Mouse (Mus musculus) heart, postnatal 10 days (tissue): Measurements from ENCODE around the gene Hydin. TPM values are rescaled to one million over a fixed set of nuclear protein-coding genes. Genes with fewer than 3 reads are reported as not detected.

Source experiments
- DNase-seq, 2 experiments: peaks; one replicate each; pipeline ENCODE4 v3.0.0; 2021
- intact Hi-C: fragments of 180-260 bp; cut with DNase I; formaldehyde crosslinking; loops from one replicate; pipeline ENCODE4 v1.15.1; 2025
- total RNA-seq, 2 experiments: library from RNA; stranded (reverse); gene quantifications; 2 replicates each; pipeline ENCODE4 v1.2.3; 2021

The Hydin gene
- total RNA-seq, 2 experiments from 2014 or later, result 0.10 to 0.22 TPM

DNA sequence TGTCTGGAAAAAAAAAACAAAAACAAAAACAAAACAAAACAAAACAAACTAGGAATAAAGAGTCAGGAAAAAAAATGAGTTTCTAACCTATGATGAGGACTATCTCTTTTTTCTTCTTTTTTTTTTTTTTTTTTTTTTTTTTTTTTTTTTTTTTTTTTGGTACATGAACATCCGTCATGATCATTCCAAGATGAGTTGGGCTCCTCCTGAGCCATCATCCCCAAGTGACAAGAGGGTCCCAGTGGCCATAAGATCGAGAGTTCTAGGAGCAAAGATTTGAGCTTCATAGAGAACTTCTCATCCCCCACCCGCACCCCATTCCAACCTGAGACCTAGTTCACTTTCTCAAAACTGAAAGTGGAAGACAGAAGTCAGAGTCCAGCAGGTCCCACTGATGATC lies 164.6 kb downstream of the Hydin start:
- DNase-seq, result no peak
- intact Hi-C loops, result no loop called here

DNA sequence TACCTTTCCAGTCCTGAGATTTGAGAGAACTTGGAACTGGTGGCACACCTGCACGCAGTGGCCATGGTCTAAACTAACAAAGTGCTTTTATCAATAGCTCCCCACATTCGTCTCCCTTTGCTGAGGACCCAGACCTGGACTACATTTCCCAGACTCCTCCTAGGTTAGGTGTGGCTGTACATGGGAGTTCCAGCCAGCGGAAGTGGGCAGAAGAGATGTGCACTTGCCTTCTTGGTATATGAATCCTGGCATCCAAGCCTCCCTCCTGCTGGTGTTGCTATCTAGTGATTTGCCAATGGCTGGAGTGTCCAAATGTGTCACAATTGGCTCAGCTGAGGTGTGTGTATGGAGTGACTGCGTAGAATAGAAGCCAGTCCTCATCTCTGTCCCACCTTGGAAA lies 173.8 kb downstream of the Hydin start:
- intact Hi-C loops, result no loop called here
- no peak for DNase-seq

- intact Hi-C loops, result no loop called here
These were observed 177.5 kb downstream of the Hydin start for GRCm38 (mm10) chr8:110444276-110444675.

DNA sequence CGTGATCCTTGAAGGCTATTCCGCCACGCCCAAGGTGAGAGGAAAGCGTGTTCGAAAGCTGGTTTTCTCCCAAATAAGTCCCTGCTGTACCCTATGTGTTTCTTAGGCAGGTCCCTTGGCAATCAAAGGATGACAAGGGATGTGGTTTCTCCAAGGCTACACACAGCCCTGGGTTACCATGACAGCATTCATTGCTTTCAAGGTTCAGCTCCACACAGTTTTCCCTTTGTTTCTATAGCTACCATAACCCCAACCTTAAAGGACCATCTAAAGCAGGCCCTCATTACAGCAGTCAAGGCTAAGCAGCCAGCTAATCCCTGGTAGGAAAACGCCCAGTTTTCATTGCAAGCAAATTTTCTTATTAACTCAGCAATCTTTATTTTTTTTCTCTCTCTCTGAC lies 183.7 kb downstream of the Hydin start:
- intact Hi-C loops, result no loop called here
- no peak for DNase-seq

More at GRCm38 (mm10) chr8:110444276-110444675, 177.5 kb downstream of the Hydin start:
- no peak for DNase-seq

DNA sequence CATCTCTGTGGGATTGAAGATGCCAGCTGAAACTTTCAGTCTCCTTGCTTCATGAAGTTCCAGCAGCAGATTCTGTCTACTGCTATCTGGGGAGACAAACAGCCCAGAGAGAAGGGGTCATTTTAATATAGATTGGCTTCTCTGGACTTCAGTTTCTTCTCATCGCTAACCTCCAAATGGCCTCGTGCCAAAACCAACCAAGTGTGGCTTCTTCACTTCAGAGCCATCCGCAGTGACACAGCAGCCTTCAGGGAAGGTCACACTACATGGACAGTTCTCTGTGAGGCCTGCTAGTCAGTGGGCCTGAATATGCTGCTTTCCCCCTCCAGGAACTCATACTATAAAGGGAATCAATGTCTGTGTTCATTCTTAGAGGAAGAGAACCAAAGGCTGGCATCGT lies 187.7 kb downstream of the Hydin start:
- intact Hi-C loops, result no loop called here
- no peak for DNase-seq

GRCm38 (mm10) chr8:110457424-110457823 lies 190.6 kb downstream of the Hydin start:
- intact Hi-C loops, result no loop called here
- no peak for DNase-seq

DNA sequence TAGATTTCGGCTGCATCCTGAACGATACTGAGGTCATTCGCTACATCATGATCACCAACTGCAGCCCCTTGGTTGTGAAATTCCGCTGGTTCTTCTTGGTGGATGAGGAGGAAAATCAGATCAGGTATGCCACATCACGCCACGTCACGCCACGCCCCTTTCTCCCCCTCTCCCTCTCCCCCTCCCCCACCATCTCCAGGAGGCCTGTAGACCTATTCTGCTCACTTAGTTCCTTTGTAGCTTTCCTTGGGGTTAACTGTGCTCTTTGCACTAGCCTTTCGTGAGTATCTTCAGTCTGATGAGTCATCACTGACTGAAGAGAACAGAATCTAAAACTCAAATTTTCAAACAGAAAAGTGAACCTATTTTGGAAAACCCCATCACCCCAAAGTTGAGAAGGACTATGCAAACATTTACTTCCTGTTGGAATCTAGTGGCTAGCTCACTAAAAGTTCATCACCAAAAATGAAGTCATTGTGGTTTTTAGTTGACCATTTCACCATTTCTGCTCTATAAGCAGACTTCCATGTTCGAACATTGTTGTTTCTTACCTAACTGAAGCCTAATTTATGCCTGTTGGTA lies 195.9 kb downstream of the Hydin start:
- DNase-seq, result no peak

GRCm38 (mm10) chr8:110463773-110464460 lies 197.1 kb downstream of the Hydin start:
- no peak for DNase-seq
- intact Hi-C loops, result no loop called here

More for the DNA sequence above, 195.9 kb downstream of the Hydin start:
- intact Hi-C loops, result no loop called here

GRCm38 (mm10) chr8:110465606-110466005 lies 198.8 kb downstream of the Hydin start:
- no peak for DNase-seq
- intact Hi-C loops, result no loop called here

DNA sequence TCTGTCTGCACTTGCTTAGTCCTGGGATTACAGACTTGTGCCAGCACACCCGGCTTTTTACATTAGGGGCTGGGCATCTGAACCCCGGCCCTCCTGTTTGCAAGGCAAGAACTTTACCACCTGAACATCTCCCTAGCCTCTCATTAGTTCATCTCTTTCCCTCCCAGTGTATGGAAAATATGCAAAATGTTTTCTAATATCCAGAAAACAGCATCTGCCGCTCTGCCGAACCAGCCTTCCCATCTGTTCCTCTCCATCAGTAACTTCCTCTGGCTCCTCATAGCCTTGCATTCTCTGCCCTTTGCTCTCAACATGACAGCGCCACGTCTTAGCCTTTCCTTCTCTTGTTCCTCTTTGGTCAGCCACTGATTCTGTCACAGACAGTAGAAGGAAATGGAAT lies 210.5 kb downstream of the Hydin start:
- DNase-seq, result no peak
- intact Hi-C loops, result loop anchor here (5.0 kb wide), 1 partner anchor 330 kb away; no protein-coding TSS in a partner anchor

- intact Hi-C loops, result loop anchor here (2.0 to 5.0 kb wide), 2 partner anchors 331 to 348 kb away; no protein-coding TSS in a partner anchor
- peak in 1 of 2 experiments; percentile 35 for DNase-seq
These were observed 211.8 kb downstream of the Hydin start for GRCm38 (mm10) chr8:110478576-110478975.

GRCm38 (mm10) chr8:110479401-110479800 lies 212.6 kb downstream of the Hydin start:
- intact Hi-C loops, result loop anchor here (2.0 to 5.0 kb wide), 2 partner anchors 332 to 349 kb away; no protein-coding TSS in a partner anchor
- no peak for DNase-seq

DNA sequence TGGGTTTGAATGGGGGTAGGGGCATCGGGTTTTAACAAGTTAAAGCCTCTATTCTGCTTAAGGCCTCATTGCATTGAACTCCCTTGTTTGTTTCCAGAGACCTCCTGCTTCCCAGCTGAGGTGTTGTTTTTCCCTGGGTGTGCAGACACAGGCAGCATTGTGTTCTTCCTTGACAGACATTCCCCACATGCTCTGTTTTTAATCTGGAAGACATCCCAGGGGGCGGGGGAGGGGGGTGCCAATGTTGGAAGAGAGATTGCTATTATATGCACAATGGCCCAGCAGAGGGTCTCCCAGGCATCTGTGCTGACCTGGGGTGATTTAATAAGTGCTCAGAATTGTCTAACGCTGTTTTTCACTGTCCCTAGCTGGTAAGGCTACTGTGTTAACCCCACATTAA lies 215.5 kb downstream of the Hydin start:
- intact Hi-C loops, result loop anchor here (10.0 kb wide), 1 partner anchor 123 kb away; no protein-coding TSS in a partner anchor
- no peak for DNase-seq

- intact Hi-C loops, result loop anchor here (10.0 kb wide), 1 partner anchor 120 kb away; no protein-coding TSS in a partner anchor
- DNase-seq, result no peak
These were observed 218.5 kb downstream of the Hydin start for GRCm38 (mm10) chr8:110485234-110485633.

GRCm38 (mm10) chr8:110486020-110486419 lies 219.2 kb downstream of the Hydin start:
- intact Hi-C loops, result loop anchor here (10.0 kb wide), 1 partner anchor 119 kb away; no protein-coding TSS in a partner anchor
- DNase-seq, result no peak

GRCm38 (mm10) chr8:110487644-110488043 lies 220.9 kb downstream of the Hydin start:
- intact Hi-C loops, result loop anchor here (10.0 kb wide), 1 partner anchor 117 kb away; no protein-coding TSS in a partner anchor
- DNase-seq, result no peak

DNA sequence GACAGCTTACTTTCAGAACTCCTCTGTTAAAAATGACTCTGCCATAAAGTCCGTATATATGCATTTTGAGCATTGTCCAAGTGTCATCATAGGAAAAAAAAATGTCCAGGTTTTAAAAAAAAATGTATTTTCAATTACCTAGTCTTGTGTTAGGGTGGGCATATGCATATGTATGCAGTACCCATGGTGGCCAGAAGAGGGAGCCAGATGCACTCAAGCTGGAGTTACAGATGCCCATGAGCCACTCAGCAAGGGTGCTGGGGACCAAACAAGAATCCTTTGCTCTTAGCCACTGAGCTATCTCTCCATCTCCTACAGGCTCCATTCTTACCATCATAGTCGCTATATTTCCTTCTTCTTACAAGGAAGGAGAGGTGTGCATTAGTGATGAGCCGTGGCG lies 222.6 kb downstream of the Hydin start:
- no peak for DNase-seq
- intact Hi-C loops, result loop anchor here (10.0 kb wide), 1 partner anchor 115 kb away; no protein-coding TSS in a partner anchor

- intact Hi-C loops, result no loop called here
- DNase-seq, result no peak
These were observed 224.3 kb downstream of the Hydin start for GRCm38 (mm10) chr8:110491118-110491517.

- intact Hi-C loops, result no loop called here
- DNase-seq, result no peak
These were observed 229.5 kb downstream of the Hydin start for GRCm38 (mm10) chr8:110496286-110496685.

DNA sequence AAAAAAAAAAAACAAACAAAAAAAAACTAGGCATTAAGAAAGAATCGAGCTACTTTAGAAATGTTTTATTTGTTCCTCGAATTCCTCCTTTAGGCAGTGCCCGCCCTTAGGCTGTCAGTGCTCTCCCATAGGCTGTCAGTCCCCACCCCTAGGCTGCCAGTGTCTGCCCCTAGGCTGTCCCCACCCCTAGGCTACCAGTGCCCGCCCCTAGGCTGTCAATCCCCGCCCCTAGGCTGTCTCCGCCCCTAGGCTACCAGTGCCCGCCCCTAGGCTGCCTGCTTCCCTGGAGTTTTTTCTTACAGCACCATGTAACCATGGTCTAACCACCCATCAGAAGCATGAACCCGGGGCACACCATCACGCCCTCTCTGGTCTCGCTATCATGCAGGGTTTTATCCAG lies 233.5 kb downstream of the Hydin start:
- intact Hi-C loops, result no loop called here
- DNase-seq, result no peak

DNA sequence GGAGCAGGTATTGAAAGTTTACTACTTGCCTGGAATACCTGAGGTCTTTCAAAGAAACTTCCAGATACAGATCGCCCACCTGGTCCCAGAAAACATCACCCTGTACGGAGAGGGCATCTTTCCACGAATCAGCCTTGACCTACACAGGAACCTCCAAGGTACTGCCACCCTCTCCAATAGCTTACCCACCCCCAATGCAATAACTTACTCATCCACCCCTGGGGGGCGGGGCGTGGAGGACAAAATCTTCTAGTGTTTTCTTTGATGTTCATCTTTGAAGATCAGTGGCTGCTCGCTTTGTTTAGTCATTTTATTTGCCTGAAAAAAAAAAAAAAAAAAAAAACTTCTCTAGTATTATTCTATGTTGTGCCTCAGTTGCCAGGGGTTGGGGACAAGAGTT lies 233.9 kb downstream of the Hydin start:
- no peak for DNase-seq

DNA sequence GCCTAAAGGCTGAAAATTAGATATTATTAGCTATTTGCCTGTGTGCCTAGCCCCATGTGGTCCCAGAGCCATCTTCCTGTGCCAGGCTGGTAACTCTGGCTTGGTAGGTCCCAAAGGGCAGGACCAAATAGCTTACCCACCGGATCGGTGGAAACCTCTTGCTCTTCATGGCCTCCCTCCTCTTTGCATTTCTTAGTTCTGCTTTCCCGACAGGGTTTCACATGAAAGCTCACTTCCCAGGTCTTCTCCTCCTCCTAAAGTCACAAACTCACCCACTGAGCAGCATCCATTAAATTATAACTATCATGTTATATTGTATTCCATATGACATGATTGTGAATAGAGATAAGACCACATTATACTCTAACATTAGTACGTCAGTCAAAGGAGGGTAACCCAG lies 234.6 kb downstream of the Hydin start:
- no peak for DNase-seq
- intact Hi-C loops, result no loop called here

More for the DNA sequence above, 233.9 kb downstream of the Hydin start:
- intact Hi-C loops, result no loop called here
